Mouse (Mus musculus): ENCODE measurements around the gene Mex3b. TPM values are rescaled to one million over a fixed set of nuclear protein-coding genes. Genes with fewer than 3 reads are reported as not detected.
A peak's percentile ranks its signal among the peaks of the same experiment; 100 is the strongest.

Mex3b gene
- total RNA-seq, 2 experiments from 2014 or later: 21.7 to 22.4 TPM

DNA sequence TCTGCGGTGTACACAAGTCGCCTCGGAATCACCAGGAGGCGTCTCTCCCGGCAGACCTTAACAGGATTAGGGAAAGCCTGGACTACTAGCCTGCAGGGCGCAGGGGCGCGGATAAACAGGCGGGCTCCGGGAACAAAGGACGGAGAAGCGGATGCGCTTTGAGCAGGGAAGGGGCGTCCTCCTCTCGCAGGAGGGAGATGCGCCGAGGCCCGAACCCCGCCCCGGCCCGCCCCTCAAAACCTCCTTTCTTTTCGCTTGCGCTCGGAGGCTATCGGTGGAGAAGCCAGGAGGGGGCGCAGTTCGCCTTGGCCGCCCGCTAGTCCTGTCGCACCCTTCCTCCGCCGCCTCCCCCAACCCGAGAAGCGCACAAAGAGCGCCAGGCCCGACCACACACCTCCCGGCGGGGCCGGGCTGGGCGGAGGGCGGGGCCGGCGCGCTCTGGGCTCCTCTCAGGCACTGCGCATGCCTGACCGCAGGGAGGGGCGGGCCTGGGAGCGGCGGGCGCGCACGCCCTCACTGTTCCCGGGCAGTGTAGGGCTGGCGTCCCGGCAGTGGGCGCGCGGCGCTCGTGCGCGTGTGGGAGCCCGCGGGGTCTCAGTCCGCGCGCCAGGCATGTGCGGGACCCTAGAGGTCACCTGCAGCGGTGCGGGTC lies 1.2 kb upstream of the Mex3b start:
- DNase-seq (ENCODE audit: low spot score in 2 of 2): peak; percentile 98 to 99

DNA sequence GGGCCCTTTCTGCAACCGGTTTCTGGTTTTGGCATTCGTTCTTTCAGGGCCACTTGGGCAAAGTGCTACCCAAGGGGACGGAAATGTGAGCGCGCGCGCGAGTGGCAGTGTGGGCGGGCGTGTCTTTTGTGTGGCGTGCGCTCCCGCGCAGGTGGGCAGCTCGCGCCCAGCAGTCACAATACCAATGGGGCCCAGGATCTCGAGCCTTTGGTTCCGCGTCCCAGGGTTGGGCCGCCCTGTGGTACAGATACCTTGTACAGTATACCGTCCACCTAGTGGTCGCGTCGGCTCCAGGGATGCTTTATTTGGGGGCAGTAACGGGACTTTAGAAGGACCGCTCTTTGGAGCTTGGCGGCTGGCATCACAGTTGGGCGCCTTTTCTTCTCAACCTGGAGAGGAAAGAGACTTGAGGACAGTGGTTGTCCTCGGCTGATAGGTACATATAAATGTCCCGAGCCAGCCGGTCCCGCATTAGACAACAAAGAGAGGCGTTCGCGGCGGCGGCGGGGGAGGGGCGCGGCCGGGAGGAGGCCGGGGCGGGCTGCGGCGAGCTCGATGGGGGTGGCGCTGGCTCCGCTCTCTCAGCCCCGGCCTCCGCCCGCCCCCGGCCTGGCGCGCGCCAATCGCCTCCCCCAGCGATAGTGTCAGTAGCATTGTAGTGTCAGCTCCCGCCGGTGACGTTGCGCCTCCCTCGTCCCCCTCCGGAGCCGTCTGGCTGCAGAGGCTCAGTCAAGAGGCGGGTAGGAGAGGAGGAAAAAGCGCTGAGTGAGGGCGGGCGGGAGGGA lies 455 bp upstream of the Mex3b start:
- DNase-seq (ENCODE audit: low spot score in 2 of 2): peak; percentile 94 to 97

DNA sequence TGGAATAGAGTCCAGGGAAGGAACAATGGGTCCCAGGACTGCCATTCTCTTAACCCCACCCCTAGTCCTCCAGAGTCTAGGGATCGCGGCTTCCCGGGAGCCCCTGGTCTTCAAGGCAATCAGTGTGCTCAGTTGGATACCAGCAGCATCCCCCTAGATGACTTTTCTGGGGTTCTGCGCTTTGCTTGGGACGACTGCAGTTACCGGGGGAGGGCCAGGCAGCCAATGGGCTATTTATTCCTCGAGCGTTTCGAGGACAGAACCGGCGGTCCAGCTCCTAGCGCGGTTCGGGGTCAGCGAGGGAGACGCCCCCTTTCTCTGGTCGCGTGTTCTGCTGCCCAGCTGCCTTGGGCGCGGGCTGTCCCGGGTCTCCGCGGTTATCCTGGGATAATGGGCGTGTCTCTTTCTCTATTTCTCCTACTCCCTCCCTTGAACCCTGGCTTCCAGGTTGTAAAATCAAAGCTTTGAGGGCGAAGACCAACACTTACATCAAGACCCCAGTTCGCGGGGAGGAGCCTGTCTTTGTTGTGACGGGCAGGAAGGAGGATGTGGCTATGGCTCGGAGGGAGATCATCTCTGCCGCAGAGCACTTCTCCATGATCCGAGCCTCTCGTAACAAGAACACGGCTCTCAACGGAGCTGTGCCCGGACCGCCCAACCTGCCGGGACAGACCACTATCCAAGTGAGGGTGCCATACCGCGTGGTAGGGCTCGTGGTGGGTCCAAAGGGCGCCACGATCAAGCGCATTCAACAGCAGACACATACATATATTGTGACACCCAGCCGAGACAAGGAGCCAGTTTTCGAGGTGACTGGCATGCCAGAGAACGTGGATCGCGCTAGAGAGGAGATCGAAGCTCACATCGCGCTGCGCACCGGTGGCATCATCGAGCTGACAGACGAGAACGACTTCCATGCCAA lies 1.4 kb downstream of the Mex3b start:
- DNase-seq (ENCODE audit: low spot score in 2 of 2): peak; percentile 43 to 63

DNA sequence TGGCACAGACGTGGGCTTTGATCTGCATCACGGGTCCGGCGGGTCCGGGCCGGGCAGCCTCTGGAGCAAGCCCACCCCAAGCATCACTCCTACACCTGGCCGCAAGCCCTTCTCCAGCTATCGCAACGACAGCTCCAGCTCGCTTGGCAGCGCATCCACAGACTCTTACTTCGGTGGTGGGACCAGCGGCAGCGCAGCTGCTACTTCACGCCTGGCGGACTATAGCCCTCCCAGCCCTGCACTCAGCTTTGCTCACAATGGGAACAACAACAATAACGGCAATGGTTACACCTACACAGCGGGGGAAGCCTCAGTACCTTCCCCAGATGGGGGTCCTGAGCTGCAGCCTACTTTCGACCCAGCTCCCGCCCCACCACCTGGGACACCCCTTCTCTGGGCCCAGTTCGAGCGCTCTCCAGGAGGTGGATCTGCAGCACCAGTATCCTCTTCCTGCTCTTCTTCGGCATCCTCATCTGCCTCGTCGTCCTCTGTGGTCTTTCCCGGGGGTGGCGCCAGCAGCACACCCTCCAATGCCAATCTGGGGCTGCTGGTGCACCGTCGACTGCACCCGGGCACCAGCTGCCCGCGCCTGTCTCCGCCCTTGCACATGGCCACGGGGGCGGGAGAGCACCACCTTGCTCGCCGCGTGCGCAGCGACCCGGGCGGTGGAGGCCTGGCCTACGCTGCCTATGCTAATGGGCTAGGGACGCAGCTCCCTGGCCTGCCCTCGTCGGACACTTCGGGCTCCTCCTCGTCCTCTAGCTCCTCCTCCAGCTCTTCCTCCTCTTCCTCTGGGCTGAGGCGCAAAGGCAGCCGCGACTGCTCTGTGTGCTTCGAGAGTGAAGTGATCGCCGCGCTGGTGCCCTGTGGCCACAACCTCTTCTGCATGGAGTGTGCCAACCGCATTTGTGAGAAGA lies 2.4 kb downstream of the Mex3b start:
- DNase-seq (ENCODE audit: low spot score in 2 of 2): peak; percentile 31 to 42

DNA sequence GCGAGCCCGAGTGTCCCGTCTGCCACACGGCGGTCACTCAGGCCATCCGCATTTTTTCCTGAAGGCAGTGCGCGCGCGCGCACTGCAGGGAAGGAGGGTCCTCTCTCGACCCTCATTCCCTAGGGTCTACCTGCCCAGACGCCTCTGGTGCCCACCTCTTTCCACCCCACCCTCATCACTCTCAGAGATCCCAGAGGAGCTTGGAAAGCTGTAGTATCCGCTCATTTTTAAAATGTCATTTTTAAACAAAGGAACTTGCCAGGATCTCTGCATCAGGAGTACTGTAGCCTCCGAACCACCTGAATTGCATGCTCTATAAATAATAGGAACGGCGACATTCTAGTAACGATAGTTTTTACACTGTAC lies 3.0 kb downstream of the Mex3b start:
- no peak for DNase-seq (ENCODE audit: low spot score in 2 of 2)

DNA sequence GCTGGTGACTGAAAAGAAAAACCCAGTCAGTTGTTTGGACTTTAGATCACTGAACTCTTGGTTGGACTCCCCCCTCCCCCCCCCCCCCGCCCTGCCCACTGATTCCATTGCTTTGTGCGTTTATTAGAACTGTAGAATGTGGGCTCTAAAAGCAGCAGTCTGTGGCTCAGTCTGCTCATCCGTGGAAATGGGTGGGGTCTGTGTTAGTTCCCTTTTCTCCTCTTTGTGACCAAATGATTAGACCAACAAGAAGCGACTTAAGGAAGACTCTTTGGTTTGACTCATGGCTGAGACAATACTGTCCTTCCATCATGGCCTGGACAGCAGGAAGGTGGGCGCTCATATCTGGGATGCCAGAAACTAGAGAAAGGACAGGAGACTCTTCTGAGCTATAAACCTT lies 9.4 kb downstream of the Mex3b start:
- no peak for DNase-seq (ENCODE audit: low spot score in 2 of 2)

DNA sequence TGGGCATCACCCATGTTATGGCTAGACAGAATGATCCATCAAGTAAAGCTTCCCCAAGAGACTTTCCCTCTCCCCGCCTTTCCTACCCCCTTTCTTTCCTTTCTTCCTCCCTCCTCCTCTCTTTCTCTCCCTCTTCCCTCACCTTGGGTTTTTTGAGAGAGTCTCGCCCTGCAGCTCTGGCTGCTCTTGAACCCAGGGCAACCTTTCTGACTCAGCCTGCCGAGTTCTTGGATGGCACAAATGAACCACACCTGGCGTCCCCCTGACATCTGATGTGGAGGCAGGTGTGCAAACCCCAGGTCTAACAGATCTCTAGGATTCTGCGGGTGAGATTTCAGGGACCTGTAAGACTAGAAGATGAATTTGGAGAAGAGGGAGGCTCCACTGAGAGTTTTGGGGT lies 12.9 kb downstream of the Mex3b start:
- DNase-seq (ENCODE audit: low spot score in 2 of 2): no peak

DNA sequence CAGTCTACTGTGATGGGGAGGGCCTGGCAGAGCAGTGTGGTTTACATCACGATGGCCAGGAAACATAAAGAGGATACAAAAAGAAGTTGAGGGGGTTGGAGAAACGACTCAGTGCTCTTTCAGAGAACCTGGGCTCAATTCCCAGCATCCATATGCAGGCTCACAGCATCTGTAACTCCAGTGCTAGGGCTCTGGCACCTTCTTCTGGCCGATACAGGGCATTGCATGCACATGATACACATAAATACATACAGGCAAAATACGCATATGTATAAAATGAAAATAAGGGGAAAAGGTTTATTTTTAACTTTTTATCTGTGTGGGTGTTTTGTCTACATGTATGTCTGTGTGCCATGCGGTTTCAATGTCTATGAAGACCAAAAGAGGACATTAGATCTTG lies 13.6 kb downstream of the Mex3b start:
- DNase-seq (ENCODE audit: low spot score in 2 of 2): no peak

DNA sequence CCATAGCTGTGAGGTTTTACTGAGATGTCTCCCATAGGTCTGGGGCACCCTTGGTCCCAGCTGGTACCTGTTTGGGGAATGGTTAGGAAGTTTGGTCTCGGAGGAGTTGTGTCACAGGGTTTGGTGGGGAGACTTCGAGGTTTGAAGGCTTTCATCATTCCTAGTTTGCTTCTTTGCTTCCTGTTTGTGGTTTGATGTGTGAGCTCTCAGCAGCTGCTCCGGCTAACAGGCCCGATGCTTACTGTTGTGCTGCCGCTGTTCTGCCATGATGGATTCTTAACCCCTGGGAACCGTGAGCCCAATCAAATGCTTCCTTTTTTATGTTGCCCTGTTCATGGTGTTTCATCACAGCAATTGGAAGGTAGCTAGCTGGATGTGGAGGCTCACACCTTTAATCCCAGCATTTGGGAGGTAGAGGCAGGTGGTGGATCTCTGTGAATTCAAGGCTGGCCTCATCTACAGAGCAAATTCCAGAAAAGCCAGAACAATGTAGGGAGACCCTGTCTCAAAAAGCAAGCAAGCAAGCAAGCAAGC lies 23.3 kb downstream of the Mex3b start:
- no peak for DNase-seq (ENCODE audit: low spot score in 2 of 2)

DNA sequence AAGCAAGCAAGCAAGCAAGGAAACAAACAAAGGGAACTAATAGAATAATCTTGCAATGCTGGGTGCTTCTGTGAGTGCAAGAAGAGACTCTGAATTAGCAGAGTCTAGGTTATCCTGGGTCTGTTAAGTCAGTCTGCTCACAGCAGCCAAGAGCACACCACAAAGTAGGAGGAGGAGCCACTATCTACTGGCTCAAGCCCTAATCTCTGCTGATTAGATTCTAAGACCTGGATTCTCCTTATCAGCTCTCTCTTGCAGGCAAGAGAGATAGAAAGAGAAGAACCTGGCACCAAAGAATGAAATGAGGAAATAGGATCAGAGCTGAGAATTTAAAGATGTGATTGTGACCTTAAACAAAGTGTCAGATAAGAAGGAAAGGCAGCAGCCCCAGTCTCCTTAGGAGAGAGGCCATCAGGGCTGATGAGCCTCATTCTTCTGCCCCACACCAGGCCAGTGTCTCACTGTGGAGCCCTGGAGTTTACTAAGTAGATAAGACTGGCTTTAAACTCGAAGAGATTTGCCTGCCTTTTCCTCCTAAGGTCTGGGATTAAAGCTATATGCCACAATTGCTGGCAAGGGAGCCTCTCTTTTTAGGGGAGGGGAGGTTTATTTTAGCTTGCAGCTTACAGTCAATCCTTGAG lies 23.9 kb downstream of the Mex3b start:
- DNase-seq (ENCODE audit: low spot score in 2 of 2): no peak

DNA sequence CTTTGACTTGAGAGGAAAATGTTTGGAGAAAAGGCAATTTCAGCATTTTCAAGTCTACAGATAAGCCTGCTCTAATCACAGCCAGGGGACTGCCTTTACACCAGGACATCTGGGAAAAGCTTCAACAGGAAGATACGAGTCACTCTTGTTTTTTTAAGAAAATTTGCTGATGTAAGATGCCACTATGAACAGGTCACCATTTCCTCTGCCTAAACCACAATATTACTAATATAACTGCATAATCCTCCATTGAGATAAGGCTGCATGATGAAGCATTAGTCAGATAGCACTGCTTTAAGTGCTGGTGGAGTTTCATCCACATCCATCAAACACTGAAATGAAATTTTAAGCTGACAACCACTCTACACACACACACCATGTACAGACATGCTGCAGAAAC lies 27.2 kb downstream of the Mex3b start:
- no peak for DNase-seq (ENCODE audit: low spot score in 2 of 2)

DNA sequence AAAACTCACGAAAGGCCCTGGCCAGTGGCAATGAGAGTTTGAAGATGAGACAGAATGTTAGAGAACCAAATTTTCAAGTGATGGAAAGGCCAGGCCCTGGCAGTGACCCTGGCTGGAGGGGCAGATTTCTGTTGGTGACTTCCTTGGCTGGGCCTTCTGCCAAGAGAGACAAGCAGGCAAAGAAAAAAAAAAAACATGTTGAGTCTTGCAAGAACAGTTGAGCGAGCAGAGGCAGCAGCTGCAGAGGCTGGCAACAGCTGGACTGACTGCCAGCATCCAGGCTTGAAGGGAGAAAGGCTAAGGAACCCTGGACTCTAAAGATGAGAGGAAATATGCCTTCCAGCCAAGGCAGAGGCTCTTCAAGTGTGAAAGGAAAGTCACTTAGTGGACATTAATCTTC lies 28.5 kb downstream of the Mex3b start:
- no peak for DNase-seq (ENCODE audit: low spot score in 2 of 2)

DNA sequence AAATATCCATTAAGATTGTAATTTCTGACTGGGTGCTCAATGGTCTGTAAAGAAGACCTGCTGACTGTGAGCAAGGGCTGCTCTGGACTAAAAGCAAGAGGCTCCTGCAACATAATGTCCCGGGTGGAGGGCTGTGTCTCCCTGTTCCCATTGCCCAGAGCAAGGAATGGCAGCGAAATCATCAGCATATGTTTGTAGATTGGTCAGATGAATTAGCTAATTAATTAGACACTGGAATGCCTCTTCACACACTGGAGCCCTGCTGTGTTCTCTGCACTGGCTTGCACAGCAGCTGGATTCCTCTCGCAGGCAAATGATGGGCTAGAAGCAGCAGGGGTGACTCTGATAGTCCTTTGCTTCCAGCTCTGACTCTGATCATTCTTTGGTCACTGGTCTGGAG lies 29.6 kb downstream of the Mex3b start:
- no peak for DNase-seq (ENCODE audit: low spot score in 2 of 2)

DNA sequence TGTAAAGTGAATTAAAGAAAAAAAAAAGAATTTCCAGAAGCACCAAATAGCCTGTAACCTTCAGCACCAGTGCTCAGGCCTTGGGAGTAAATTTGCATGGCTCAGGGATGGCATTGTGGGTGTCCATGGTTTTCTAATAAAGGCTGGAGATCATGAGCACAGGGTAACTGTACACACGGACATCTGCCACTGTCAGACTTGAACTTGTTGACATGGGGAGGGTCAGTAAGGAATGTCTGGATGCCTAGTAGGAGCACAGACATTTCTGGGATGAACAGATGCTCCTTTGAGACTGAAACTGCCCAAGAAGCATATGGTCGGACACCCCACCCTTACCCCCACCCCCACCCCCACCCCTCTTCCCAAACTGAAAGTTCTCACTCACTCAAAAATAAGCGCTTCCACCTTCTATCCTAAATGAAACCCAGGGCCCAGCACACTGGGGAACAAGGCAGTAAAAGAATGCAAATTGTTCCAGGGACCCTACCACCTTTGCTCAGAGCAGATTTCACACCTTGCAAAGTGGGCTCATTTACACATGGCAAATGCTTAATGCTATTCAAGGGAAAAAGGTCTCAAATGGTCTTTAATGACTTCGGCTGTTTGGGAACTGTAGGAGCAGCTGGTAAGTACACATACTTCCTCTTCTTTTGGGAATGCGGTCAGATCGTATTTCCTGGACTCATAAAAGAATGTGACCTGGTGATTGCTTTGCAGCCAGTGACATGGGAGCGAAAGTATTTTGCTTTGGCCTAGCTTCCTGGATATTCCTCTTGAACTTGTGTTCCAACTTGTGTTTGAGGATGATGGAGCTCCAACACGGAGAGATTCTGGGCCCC lies 32.5 kb downstream of the Mex3b start:
- no peak for DNase-seq (ENCODE audit: low spot score in 2 of 2)

DNA sequence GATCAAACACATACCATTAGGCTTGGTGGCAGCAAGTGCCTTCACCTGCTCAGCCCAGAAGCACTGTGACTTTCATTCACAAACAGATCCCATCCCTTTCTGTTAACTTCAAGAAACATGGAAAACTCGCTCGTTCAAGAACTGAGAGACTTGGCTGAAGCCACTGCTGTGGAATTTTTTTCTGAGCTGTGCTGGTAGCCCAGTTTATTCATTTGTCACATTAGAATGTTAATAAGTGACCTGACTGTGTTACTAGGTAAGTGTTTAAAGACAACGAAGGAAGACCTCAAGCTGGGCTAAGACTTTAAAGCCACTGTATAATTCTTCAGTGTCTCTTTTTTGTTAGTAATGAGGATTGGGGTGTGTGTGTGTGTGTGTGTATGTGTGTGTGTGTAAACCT lies 35.9 kb downstream of the Mex3b start:
- no peak for DNase-seq (ENCODE audit: low spot score in 2 of 2)

DNA sequence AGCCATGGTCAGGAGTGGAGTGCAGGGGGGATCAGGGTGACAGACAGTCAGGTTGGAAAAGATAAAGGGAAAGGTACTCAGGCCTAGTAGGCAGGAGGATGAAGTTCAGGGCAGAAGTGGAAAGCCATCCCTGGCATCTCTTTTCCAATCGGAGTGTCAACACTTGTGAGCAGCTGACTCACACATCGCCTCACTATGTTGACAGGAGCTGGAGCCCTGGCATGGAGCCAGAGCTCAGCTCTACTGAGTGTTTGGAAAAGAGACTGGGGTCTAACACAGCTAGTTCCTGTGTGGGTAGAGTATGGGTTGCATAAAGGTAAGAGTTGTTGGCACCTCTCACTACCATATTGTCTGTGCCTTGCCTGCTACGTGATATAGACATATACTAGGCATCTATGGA lies 38.4 kb downstream of the Mex3b start:
- no peak for DNase-seq (ENCODE audit: low spot score in 2 of 2)

DNA sequence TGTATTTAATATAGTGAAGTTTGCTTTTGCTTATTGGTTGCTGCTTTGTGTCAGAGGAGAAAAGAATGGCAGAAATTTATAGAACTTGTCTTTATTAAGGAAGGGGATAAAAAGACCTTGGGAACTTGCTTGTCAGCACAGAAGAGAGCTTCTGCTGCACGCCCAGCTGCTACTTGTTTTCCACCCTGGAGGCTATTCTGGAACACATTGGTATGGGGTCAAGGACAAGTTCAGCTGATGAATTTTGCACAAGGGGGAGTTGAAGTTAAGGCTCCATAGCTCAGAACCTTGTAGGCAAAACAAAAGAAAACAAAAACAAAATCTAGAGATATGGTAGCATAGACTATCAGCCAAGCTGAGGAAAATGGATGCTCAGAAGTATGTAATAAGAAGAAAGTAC lies 39.9 kb downstream of the Mex3b start:
- no peak for DNase-seq (ENCODE audit: low spot score in 2 of 2)

DNA sequence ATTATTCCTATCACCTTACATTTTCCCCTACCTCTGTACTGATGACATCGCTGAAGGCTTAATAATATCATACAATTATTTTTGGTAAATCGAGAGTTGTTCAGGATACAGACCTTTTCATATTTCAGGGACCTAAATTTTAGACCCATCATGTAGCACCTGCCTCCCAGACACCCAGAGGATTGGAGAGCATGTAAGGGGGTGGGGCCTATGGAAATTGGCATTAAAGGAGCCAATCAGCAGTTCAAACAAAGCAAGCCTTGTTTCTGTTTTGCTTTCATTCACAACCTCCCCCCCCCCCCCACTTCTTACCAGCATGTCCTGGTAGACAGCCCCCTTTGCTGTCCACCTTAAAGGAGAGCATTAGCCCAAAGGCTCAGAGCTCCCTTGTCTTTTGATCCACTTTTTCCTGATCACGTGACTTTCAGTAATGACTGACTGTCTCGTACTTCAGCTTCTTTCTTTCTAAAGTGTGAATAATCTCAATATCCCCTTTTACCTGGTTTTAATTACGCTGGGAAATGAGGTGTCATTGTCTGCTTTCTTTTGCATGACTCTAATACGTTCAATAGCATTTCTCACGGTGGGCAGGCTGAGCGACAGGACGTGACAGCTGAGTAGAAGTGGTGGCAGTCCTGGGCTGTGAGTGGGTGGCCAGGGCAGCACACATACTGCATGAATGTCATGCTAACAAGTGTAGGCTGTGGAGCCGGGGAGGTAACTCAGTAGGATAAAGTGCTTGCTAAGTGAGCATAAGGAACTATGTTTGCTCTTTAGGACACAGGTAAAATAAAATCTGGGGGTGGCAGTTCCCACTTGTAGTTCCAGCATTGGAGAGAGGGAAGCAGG lies 43.6 kb downstream of the Mex3b start:
- no peak for DNase-seq (ENCODE audit: low spot score in 2 of 2)

All from layer of hippocampus, adult 18-20 months (tissue).